Mouse (Mus musculus): Measurements from ENCODE around the gene Fam69a. TPM values are rescaled to one million over a fixed set of nuclear protein-coding genes. Genes with fewer than 3 reads are reported as not detected.
A peak's percentile ranks its signal among the peaks of the same experiment; 100 is the strongest.

Gene Fam69a
- total RNA-seq, 2 experiments from 2014 or later, result 10.4 to 34.4 TPM

DNA sequence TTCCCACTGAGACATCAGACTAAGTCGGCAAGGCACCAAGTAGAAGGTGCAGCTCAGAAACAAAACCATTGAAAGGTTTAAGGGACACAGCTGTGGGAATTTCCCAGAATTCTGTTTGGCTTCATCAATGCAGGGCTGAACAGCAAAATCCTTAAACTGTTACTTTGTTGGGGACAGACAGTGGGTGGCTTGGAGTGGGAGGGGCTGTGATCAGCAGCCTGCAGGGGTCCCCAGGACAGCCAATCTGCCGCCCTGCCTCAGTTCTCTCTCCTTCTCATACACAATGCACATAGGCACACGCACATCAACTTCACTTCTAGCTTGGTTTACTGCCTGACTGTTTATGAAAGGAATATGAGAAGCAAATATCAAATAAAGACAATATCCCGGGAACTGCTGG is 71.6 kb downstream of the Fam69a start:
- no peak for ATAC-seq (replicated peaks; ENCODE audit: low FRiP score, poor library complexity, severe bottlenecking)

DNA sequence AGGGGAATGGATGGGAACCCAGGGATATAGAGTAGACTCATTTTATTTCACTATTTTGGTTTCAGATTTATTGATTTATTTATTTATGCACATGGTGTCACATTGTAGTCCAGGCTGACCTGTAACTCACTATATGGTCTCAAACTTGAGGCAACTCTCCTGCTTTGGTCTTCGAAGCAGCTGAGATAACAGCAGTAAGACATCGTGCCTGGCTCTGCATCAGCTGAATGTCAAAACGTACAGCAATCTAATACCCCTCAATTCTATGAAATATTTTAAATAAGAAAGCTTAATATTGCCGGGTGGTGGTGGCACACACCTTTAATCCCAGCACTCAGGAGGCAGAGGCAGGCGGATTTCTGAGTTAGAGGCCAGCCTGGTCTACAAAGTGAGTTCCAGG is 75.9 kb downstream of the Fam69a start:
- no peak for ATAC-seq (replicated peaks; ENCODE audit: low FRiP score, poor library complexity, severe bottlenecking)

DNA sequence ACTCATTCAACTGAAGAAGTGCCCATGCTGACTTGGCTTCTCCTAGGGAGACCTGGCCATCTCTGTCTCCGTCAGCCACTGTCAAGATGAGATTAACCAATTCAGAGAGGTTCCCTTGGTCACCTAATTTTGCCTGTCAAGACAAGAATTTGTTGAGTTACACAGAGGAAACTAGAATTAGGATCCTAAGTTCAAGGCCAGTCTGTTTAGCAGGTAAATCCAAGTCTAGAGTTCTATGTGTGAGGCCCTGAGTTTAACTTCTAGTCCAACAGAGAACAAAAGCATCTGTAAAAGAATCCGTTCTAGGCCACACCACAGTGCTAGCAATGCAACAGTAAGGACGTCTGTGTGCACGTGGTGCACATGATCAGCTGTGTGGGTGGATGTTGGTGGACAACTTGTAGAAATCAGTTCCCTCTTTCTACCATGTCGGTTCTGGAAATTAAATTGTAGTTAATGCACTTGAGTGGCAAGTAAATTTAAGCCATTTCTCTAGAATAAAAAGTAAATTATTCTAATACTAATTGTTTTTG is 76.7 kb downstream of the Fam69a start:
- no peak for ATAC-seq (replicated peaks; ENCODE audit: low FRiP score, poor library complexity, severe bottlenecking)

- no peak for ATAC-seq (replicated peaks; ENCODE audit: low FRiP score, poor library complexity, severe bottlenecking)
These were observed 77.2 kb downstream of the Fam69a start for GRCm38 (mm10) chr5:107909668-107910067.

GRCm38 (mm10) chr5:107908514-107909110 is 78.3 kb downstream of the Fam69a start:
- no peak for ATAC-seq (replicated peaks; ENCODE audit: low FRiP score, poor library complexity, severe bottlenecking)

GRCm38 (mm10) chr5:107904325-107904724 is 82.6 kb downstream of the Fam69a start:
- ATAC-seq (replicated peaks; ENCODE audit: low FRiP score, poor library complexity, severe bottlenecking), result no peak

DNA sequence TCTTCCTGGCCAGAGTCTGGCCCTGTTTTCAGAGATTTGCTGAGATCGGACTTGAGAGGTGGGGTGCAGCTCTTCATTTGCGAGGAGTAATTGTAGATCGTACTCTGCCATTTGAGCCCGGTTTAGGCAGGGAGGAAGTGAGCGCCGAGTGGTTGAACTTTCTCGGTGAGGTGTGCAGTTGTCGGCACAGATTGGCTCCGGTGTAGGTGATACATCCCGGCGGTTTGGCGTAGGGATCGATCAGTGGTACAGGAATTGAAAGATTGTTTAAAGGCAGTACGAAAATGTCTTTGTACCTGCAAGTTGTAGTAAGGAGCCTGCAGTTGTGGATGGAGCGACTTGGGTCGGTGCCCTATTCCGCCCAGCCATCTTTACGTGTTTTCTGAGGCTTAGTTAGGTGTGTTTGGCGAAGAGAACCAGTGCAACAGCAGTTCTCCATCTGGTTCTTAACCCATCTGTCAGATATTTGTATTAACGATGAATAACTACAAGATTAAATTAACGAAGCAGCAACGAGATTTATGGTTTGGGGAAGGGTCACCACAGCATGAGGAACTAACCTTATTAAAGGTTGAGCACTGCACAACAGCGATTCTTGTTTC is 85.8 kb downstream of the Fam69a start:
- ATAC-seq (replicated peaks; ENCODE audit: low FRiP score, poor library complexity, severe bottlenecking), result peak; percentile 33

- peak; percentile 97 for ATAC-seq (replicated peaks; ENCODE audit: low FRiP score, poor library complexity, severe bottlenecking)
These were observed 86.5 kb downstream of the Fam69a start, which contains the start of gene Rpl5 for GRCm38 (mm10) chr5:107900206-107901013. TSS of gene Rpl5 (plus strand) at chr5:107900502.

DNA sequence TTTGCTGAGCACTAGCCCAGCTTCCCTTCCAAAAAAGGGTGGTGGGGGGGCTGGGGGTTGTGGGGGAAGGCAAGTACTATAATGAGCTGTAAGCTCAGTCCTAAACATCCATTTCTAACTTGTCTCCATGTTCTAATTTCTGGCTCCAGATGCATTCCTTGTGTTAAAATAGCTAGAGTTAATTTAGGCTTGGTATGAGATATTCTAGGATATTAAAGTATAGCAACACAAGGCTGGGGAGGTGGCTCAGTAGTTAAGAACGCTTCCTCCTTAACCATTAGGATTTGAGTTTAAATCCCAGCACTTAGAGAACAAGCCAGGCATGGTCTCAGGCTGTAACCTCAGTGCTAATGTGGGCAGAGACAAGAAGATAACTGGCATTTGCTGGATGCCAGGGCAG is 90.6 kb downstream of the Fam69a start:
- no peak for ATAC-seq (replicated peaks; ENCODE audit: low FRiP score, poor library complexity, severe bottlenecking)

- no peak for ATAC-seq (replicated peaks; ENCODE audit: low FRiP score, poor library complexity, severe bottlenecking)
These were observed 92.2 kb downstream of the Fam69a start for GRCm38 (mm10) chr5:107894676-107895075.

GRCm38 (mm10) chr5:107891515-107891914 is 95.4 kb downstream of the Fam69a start:
- ATAC-seq (replicated peaks; ENCODE audit: low FRiP score, poor library complexity, severe bottlenecking), result peak; percentile 68

- ATAC-seq (replicated peaks; ENCODE audit: low FRiP score, poor library complexity, severe bottlenecking), result no peak
These were observed 96.6 kb downstream of the Fam69a start for GRCm38 (mm10) chr5:107889994-107890888.

- ATAC-seq (replicated peaks; ENCODE audit: low FRiP score, poor library complexity, severe bottlenecking), result no peak
These were observed 106.2 kb downstream of the Fam69a start for GRCm38 (mm10) chr5:107880710-107881109.

- ATAC-seq (replicated peaks; ENCODE audit: low FRiP score, poor library complexity, severe bottlenecking), result no peak
These were observed 109.8 kb downstream of the Fam69a start for GRCm38 (mm10) chr5:107877053-107877452.

GRCm38 (mm10) chr5:107875261-107875611 is 111.6 kb downstream of the Fam69a start:
- ATAC-seq (replicated peaks; ENCODE audit: low FRiP score, poor library complexity, severe bottlenecking), result no peak

DNA sequence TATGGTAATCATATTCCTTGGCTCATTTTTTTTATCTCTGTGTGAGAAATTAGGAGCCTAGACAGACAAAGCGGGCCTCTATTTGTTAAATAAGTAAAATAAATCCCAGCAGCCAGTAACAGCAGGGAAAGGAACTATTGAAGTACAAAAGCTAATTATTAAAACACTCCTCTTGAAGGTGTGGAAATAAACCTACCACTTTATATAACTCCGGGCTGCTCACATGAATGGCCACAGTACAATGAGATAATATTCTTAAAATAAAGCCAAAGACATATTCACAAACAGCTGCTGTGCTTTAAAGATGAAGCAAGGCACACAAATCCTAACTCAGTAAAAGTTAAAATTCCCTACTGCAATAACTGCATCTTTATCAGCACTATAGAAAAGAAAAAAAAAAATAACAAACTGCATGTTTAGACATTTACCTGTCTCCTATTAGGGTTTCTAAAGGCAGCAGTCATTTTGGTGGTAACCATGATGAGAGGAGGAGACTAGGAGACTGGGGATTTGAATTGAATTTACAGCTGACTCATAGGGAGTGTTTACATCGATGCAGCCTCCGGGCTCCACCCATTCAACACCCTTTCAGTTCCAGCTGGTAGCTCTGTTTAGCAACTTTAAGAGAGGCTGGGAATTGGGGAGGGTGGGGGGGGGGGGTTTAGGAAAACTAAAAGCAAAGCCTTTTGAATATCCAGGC is 112.2 kb downstream of the Fam69a start, which contains the start of gene Evi5:
Evi5 (minus strand) TSS at position 547 of the 700 bp plus-strand sequence.
- peak; percentile 88 for ATAC-seq (replicated peaks; ENCODE audit: low FRiP score, poor library complexity, severe bottlenecking)

GRCm38 (mm10) chr5:107873886-107874302 is 113.0 kb downstream of the Fam69a start:
- peak; percentile 75 for ATAC-seq (replicated peaks; ENCODE audit: low FRiP score, poor library complexity, severe bottlenecking)

- no peak for ATAC-seq (replicated peaks; ENCODE audit: low FRiP score, poor library complexity, severe bottlenecking)
These were observed 113.6 kb downstream of the Fam69a start for GRCm38 (mm10) chr5:107873330-107873729.

DNA sequence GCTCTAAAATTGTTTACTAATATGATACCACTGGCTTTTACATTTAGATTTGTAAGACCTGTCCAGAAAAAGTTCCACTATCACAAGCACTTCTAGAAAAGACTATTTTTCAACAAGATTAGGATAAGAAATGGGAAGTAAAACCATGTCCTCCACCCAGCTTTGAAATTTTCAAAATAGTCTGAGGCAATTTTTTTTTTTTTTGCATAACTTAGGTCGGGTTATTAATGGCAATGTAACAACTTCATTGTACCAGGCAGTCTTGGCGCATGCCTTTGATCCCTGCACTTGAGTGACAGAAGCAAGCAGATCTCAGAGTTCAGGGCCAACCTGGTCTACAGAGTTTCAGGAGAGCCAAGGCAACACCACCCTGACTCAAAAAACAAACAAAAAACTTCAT is 117.2 kb downstream of the Fam69a start:
- ATAC-seq (replicated peaks; ENCODE audit: low FRiP score, poor library complexity, severe bottlenecking), result no peak
